Mouse (Mus musculus): ENCODE data around the gene Drg1.
"Not testable (repeated sequence)": the region's sequence is repeated elsewhere in the genome, so short reads cannot be mapped to it uniquely, and the experiment has no call there.

Gene Drg1

DNA sequence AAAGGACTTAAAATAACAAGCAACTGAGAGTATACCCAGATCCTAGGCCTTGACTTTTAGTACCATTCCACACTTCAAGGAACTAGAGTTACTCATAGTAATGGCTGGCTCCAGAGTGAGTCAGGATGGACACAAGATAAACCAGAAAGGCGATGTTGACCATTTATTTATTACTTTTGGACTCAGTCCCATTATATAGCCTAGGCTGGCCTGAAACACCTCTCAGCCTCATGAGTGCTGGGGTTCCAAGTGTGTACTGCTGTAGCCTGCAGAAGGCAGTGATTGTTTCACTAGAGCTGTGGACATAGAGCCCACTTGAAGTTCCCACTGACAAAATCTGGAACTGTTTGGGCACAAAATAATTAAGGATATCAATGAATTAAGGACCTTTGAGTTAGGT lies 53.7 kb downstream of the Drg1 start:
- no peak for DNase-seq (ENCODE audit: low read depth, low spot score)

DNA sequence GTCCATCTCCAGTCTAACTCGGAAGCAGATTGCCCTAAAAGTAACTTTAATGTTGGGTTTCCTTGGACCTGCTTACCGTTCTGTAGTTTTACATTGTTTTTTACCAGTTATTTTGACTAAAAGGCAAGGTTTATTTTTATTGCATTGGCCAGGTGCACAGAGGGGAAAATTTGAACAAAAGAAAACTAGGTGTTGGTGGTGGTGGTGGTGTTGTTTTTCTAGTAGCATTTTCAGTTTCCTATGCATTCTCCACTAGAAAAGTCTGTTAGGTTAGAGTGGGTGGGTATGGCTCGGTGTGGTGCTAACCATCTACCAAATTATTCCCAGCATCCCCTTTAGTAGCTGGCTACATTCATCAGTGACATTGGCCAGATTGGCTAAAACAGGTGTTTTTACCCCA lies 59.4 kb downstream of the Drg1 start:
- DNase-seq (ENCODE audit: low read depth, low spot score) = no peak

DNA sequence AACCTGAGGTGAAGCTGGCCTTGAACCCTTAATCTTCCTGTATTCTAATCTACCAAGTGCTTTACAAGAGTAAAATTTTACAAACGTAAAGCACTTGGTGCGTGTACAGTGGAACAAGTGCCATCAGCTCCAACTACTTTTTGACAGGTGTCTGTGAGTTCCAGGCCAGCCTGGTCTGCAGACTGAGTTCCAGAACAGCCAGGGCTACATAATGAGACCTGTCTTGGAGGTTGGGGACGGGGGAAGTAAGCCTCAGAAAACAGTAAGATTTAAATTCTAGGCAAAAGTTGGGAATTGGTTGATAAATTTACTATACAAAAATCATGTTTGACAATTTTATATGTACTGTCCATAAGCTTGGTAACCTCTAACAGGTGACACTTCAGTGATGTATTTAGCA lies 61.0 kb downstream of the Drg1 start:
- no peak for DNase-seq (ENCODE audit: low read depth, low spot score)

DNA sequence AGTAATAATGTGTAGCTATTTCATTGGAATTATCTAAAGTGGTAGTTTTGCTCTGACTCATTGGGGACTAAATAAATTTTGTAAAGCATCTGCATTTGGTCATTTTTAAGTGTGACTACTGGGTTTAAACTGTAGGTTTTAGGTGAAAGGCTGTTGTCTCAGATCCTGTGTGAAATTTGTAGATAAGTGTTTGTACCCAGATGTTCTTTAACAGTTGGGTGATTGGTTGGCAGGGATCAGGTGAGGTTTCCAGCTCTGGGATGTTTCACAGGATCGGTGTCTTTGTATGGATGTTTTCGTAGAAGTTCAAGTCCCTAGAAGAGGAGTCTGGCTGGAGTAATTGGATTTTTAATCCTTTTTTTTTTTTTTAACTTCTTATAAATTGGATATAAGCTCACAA lies 62.4 kb downstream of the Drg1 start:
- no peak for DNase-seq (ENCODE audit: low read depth, low spot score)

DNA sequence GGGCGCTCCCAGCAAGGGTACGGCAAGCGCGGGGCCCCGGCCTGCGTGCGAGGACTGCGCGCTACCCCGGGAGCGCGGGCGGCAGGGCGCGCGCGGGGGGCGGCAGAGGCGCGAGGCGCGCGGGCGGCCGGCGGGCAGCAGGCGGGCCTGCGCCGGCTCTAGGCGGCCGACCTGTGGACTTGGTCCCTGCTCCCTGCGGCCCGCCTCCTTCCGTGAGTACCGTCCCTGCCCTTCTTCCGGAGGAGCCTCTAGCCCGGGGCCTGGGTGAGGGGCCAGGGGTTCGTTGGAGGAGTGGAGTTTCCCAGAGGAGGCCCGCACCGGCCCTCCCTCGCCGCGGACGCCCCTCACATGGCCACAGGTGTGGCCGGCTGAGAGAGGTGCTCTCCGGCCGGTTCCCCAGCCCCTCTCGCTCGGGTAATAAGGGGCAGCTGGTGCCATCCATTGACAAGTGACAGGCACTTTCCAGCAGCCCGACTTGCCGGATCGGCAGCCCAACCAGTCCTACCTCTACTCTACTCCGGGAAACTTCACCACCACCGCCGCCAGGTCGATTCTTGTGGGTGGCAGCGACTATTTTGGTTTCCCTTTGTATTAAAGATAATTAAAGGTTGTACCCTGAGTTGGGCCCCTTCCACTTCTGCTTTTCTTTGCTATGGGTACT lies 63.3 kb downstream of the Drg1 start:
- DNase-seq (ENCODE audit: low read depth, low spot score) = peak; percentile 37

DNA sequence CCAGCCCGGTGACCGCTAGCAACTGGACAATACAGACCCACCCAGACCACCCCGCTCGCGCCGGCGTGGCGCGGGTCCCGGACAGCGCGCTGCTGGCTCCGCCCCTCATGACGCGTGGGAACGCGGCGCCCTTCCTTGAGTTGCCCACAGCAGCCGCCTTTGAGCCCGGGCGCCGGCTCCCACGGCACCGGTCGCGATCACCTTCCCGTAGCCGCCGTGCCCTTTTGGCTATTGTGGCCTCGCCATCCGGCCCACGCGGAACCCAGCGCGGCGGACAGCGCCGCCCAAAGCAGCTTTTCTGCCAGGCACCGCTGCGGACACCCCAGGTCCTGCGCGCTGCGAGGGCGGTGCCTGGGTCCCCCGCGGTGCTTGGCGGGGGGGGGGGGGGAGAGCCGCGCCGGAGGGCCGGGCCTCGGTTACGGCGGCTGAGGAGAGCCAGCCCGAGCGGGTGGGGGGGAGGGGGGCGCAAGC lies 63.9 kb downstream of the Drg1 start, which contains the start of gene Eif4enif1:
Gene Eif4enif1, plus strand, starts transcription at position 162 of the 471 bp plus-strand sequence.
- DNase-seq (ENCODE audit: low read depth, low spot score) = peak; percentile 88

DNA sequence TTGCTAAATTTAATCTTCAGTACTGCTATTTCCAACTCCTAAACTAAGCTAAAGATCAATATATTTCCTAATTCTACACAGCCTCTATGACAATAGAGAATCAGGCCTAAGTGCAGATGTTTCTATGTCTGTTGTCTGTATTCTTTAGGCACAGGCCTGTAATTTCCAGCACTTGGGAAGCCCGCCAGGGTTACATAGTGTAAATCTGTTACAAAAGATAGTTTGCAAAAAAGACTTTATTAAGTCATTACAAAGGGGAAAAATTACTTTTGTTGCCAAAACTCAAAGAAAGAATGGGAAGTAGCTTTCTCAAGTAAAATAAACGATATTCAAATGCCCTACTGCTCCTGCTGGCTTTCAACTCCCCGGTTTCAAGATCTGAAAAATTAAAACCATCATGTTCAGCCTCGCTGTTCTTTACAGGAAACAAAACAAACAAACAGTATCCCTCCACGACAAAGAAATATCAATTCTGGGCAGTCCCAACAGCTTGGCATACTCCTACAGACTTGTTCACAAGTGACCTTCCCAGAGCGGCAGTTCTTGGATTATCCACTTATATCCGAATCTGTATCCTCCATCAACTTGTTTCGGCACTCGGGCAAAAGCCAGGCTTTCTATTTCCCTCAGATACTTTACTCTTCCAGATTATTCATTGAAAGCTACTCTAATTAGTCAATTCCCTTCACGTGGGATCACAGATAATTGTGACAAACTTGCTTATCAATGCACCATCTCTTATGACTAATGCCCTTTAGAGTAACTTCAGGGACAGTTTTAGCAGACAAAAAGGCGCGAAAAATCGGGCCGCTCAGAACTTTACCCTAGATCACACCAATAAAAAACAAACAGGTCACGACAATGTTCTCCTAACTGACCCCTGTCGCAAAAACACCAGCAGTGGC lies 64.6 kb downstream of the Drg1 start:
- DNase-seq (ENCODE audit: low read depth, low spot score) = peak; percentile 30

DNA sequence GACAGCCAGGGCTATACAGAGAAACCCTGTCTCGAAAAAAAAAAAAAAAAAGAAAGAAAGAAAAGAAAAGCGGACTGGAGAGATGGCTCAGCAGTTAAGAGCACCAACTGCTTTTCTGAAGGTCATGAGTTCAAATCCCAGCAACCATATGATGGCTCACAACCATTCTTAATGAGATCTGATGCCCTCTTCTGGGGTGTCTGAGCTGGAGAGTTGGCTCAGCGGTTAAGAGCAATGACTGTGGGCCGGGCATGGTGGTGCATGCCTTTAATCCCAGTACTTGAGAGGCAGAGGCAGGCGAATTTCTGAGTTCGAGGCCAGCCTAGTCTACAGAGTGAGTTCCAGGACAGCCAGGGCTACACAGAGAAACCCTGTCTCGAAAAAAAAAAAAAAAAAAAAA lies 65.6 kb downstream of the Drg1 start:
- DNase-seq (ENCODE audit: low read depth, low spot score) = not testable (repeated sequence)

DNA sequence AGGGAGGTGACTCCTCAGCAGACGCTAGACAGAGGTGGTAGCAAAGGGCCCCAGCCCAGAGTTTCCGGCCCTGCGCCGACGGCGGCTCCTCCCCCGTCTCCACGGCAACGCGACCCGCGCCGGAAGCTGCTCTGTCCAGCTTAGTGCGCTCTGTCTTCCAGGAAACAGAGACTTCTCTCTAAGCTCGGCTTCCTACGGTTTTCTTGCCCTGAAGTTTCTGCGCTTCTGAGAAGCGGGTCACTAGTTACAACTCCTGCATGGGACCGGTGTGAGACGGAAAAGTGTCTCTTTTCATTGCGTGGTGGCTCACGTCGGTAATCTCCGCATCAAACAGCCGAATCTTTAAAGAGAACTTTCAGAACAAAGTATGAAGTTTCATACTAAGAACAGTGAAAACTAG lies 72.9 kb downstream of the Drg1 start, which contains the start of gene Sfi1:
Gene Sfi1, minus strand, starts transcription at position 101 of the 400 bp plus-strand sequence.
- DNase-seq (ENCODE audit: low read depth, low spot score) = no peak

DNA sequence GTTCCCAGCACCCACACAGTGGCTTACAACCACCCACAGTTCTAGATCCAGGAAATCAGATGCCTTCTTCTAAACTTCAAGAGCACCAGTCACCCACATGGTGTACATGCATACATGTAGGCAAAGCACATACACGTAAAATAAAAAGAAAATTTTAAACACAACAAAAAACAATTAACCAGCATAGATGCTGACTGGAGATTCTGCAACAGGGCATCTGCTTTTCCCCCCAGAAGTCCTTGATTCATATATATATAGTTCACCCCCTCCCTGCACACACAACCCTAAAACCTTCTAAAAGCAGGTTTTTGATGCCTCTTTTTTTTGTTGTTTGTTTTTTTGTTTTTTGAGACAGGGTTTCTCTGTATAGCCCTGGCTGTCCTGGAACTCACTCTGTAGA lies 83.5 kb downstream of the Drg1 start:
- DNase-seq (ENCODE audit: low read depth, low spot score) = not testable (repeated sequence)

DNA sequence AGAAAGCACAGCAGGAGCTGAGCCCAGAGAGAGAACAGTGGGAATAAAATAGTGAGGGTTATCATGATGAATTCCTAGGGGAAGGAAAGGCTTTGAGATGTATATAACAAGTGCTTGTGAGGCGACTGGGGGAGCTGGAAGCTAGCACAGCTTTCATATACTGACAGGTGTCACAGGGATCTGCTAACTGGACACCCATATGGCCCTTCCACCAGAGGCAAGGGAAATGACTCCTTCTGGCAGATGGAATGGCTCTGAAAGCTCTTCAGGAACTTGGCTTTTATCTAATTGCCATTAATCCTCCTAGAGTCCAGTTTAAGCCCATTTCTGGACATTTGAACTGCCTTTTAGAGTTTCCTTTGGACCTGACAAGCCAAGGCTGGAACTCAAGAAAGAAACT lies 84.2 kb downstream of the Drg1 start:
- not testable (repeated sequence) for DNase-seq (ENCODE audit: low read depth, low spot score)

DNA sequence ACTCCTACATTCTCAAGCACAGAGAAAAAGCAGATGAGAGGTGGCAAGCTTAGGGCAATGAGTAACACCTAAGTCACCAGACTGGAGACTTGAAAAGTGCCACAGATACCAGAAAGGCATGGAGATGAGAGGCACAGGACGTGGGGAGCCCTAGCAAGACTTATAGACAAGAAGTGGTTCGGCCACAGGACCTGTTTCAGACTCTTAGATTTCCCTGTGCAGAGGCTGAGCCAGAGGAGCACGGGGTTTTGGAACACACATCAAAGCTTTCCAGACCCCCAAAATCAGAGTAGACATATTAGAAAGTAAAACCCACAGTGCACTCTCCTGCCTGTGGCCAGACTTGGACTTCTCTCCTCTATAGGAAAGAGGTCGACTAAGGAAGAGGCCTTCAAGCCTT lies 85.0 kb downstream of the Drg1 start:
- DNase-seq (ENCODE audit: low read depth, low spot score) = peak; percentile 52

DNA sequence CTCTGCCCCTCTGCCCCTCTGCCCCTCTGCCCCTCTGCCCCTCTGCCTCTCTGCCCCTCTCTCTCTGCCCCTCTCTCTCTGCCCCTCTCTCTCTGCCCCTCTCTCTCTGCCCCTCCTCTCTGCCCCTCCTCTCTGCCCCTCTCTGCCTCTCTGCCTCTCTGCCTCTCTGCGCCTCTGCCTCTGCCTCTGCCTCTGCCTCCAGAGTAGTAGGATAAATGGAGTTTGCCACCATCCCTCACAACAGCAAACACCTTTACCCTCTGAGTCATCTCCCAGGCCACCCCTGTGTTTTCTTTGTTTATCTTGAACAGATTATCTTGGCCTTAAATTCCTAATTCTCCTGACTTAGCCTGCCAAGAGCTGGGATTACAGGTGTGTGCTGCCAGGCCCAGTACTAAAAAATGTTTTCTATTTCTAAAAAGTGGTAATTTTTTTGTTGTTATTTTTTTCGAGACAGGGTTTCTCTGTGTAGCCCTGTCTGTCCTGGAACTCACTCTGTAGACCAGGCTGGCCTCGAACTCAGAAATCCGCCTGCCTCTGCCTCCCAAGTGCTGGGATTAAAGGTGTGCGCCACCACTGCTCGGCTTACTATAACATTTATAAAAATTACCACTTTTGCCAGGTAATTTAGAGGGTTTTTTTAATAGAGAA lies 85.6 kb downstream of the Drg1 start:
- not testable (repeated sequence) for DNase-seq (ENCODE audit: low read depth, low spot score)

DNA sequence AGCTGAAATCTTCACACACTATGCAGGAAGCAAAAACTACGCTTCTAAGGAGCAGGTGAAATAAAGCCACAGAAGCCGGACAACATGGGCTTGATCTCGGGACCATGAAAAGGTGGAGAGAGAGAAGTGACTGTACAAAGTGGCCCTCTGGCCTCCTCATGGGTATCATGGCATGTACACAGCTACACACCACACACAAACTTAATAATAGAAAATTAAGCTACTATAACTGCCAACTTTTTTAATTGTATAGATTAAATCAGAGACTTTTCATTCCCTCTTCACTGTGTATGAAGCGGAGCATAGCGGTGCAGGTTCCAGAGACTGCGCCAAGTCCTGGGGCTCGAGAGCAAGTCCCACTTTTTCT lies 86.5 kb downstream of the Drg1 start:
- not testable (repeated sequence) for DNase-seq (ENCODE audit: low read depth, low spot score)

DNA sequence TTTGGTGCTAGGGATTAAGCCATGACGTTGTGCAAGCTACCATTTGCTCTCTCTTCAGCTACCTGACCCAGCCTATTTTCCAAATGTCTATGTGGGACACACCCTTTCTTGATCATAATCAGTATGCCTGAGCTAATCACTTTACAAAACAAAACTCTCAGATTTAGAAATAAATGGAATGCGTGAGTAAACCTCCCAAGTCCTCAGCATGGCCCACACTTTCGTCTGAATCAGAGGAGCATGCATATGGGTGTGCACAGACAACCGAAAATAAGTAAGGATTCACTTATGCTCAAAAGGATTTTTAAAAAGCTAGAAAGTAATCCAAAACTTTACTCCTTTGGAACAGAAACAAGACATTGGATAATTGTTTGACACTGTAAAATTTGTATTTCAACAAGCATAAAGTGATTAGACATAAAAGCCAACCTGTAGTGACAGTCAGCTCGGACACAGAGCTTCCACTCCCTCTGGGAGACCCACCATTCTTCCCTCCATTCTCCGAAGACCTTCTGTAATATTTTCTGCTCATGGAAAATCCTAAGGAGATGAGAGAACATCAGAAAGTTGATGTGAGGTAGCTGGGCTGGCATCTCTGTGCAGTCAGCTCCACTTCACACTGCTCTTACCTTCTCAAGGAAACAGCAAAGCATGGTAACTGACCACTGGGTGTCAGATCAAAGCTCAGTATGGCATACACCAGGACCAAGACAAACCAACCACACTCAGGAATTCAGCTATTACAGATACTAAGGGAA lies 87.1 kb downstream of the Drg1 start:
- not testable (repeated sequence) for DNase-seq (ENCODE audit: low read depth, low spot score)

DNA sequence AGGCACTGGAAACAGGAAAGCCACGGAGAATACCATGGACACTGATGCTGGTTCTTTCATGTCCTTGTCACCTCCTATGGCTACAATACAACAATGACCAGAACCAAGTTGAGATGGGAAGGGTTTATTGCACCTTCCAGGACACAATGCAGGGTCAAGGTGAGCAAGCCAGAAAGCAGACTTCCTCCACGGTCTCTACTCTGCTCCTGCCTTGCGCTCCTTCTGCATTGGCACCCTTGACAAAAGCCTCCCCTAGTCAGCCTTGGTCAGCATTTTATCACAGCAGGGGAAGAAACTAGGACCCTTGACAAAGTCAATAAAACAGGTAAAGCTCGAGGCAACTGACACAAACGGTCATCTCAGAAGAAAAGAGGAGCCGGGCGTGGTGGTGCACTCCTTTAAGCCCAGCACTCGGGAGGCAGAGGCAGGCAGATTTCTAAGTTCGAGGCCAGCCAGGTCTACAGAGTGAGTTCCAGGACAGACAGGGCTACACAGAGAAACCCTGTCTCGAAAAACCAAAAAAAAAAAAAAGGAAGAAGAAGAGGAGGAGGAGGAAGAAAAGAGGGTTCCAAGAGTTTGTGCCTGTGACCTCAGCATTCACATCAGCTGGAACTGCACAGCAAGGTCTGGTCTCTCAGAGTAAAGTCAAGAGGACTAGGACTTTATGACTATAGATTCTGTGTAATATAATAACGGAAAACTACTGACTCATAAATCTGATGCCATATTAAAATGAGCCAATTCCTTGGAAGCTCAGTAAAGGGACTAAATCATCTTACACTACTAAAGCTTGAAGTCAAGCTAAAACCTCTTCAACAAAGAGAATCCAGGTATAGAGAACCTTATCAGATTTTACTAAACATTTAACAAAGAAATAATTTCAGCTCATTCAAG lies 92.5 kb downstream of the Drg1 start:
- peak; percentile 60 for DNase-seq (ENCODE audit: low read depth, low spot score)

DNA sequence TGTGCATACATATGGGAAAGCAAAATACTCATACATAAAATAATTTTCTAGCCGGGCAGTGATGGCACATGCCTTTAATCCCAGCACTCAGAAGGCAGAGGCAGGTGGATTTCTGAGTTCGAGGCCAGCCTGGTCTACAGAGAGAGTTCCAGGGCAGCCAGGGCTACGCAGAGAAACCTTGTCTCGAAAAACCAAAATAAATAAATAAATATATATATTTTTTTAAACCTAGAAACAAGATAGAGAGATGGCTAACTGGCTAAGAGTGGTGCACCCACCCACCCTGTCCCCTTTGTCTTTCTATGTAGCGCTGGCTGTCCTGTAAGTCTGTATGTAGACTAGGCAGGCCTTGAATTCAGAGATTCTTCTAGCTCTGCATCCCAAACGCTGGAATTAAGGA lies 93.7 kb downstream of the Drg1 start:
- DNase-seq (ENCODE audit: low read depth, low spot score) = not testable (repeated sequence)

DNA sequence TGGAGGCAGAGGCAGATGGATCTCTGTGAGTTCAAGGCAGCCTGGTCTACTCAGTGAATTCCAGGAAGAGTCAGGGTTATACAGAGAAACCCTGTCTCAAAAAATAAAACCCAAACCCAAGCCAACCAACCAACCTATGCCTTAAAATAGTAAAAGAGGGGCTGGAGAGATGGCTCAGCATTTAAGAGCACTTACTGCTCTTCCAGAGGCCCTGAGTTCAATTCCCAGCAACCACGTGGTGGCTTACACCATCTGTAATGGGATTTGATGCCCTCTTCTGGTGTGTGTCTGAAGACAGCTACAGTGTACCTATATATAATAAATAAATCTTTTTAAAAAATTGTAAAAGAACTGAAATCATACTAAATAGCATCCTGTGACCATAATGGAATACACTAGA lies 94.3 kb downstream of the Drg1 start:
- not testable (repeated sequence) for DNase-seq (ENCODE audit: low read depth, low spot score)

DNA sequence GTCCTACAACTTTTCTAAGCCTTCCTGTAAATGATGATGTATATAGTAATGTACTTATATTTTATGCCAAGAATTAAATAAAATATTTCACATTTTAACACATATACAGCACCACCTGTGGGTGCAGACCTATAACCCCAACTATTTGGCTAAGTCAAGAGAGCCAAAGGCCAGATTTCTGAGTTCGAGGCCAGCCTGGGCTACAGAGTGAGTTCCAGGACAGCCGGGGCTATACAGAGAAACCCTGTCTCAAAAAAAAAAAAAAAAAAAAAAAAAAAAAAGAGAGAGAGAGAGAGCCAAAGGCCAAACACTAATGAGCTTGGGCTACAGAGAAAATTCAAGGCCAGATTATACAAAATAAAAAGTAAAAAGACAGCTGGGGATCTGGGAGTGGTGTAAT lies 97.2 kb downstream of the Drg1 start:
- DNase-seq (ENCODE audit: low read depth, low spot score) = not testable (repeated sequence)

DNA sequence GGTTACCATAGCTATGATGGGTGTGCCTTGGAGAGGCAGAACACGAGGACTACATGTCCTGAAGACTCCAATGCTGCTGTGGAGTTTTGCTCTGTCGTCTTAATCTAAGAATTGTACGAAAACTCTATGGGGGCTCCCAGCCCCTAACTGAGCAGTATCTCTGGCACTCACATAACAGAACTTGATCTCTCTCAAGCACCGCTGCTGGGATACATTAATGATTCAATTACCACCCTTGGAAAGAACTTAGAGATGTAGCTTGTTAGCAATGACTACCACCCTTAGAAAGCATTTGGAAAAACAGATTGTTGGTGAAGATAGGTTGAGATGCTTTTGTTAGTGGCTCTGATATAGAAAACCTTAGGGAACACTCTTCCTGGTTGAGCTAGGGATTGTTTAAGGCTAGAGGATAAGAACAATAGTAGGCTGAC lies 98.6 kb downstream of the Drg1 start:
- DNase-seq (ENCODE audit: low read depth, low spot score) = not testable (repeated sequence)

Data from ES-CJ7 (cell line).